Mouse (Mus musculus) heart, postnatal 0 days (tissue): ENCODE results near the gene Sebox.

Experiments used
- CTCF ChIP-seq: IDR thresholded peaks from 2 replicates; pipeline ENCODE4 v1.5.1; 2016; ENCODE audit warnings: antibody characterized with exemption, control low read depth, low read depth
- EP300 ChIP-seq: IDR thresholded peaks from 2 replicates; pipeline ENCODE4 v1.6.1; 2016; ENCODE audit warnings: antibody characterized with exemption, low read depth

DNA sequence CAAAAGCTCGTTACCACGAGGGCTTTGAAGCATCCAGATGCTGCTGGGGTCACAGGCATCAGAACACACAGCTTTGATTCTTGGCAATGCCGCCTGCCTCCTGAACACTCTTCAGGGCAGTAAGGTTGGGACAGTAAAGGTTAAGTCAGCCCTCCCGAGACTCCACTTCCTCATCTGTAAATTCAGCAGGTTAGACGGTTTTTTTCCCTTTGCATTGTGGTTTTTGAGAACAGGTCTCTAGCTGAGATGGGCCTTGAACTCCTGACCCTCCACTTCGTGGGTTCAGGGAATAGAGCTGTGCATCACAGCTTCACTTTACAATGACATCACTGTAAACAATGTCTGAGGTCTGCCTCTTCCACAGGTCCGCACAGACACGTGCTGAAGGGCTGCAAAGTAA, 41.9 kb downstream of the Sebox start:
- TF ChIP-seq CTCF (no peak), EP300 (no peak)
